Mouse (Mus musculus): ENCODE measurements around the gene Fgf13. TPM values are rescaled to one million over a fixed set of nuclear protein-coding genes. Genes with fewer than 3 reads are reported as not detected.
A peak's percentile ranks its signal among the peaks of the same experiment; 100 is the strongest.

Gene Fgf13
- total RNA-seq (2021) = 100 to 1,000 TPM; 163 to 167 TPM

GRCm38 (mm10) chrX:59567695-59568431 lies at the start of gene Fgf13:
Gene Fgf13 (minus strand): TSS chrX:59568071.
- intact Hi-C loops (cut with DNase I) = loop anchor here (5.0 kb wide), 2 partner anchors 386 to 834 kb away; no protein-coding TSS in a partner anchor
- peak; percentile 3 to 31 for DNase-seq (ENCODE audit: low spot score in 2 of 2)

- intact Hi-C loops (cut with DNase I) = loop anchor here (10.0 kb wide), 1 partner anchor 412 kb away; no protein-coding TSS in a partner anchor
- no peak for DNase-seq (ENCODE audit: low spot score in 2 of 2)
These were observed 38.7 kb upstream of the Fgf13 start for GRCm38 (mm10) chrX:59606535-59606934.

GRCm38 (mm10) chrX:59589050-59589449 lies 21.2 kb upstream of the Fgf13 start:
- intact Hi-C loops (cut with DNase I) = no loop called here
- no peak for DNase-seq (ENCODE audit: low spot score in 2 of 2)

- intact Hi-C loops (cut with DNase I) = no loop called here
- DNase-seq (ENCODE audit: low spot score in 2 of 2) = no peak
These were observed 17.8 kb upstream of the Fgf13 start for GRCm38 (mm10) chrX:59585508-59586186.

- intact Hi-C loops (cut with DNase I) = no loop called here
These were observed 16.2 kb upstream of the Fgf13 start for GRCm38 (mm10) chrX:59584034-59584433.

GRCm38 (mm10) chrX:59566826-59567694 lies 811 bp downstream of the Fgf13 start:
- intact Hi-C loops (cut with DNase I) = loop anchor here (5.0 kb wide), 2 partner anchors 385 to 835 kb away; no protein-coding TSS in a partner anchor
- peak; percentile 9 to 30 for DNase-seq (ENCODE audit: low spot score in 2 of 2)

More at GRCm38 (mm10) chrX:59584034-59584433, 16.2 kb upstream of the Fgf13 start:
- DNase-seq (ENCODE audit: low spot score in 2 of 2) = no peak

GRCm38 (mm10) chrX:59566017-59566679 lies 1.7 kb downstream of the Fgf13 start:
- intact Hi-C loops (cut with DNase I) = loop anchor here (5.0 kb wide), 2 partner anchors 384 to 836 kb away; no protein-coding TSS in a partner anchor
- peak; percentile 6 to 8 for DNase-seq (ENCODE audit: low spot score in 2 of 2)

- DNase-seq (ENCODE audit: low spot score in 2 of 2) = no peak
- intact Hi-C loops (cut with DNase I) = no loop called here
These were observed 19.9 kb downstream of the Fgf13 start for GRCm38 (mm10) chrX:59547931-59548330.

- DNase-seq (ENCODE audit: low spot score in 2 of 2) = no peak
- intact Hi-C loops (cut with DNase I) = no loop called here
These were observed 59.6 kb downstream of the Fgf13 start for GRCm38 (mm10) chrX:59508273-59508672.

- no peak for DNase-seq (ENCODE audit: low spot score in 2 of 2)
- intact Hi-C loops (cut with DNase I) = no loop called here
These were observed 74.5 kb downstream of the Fgf13 start for GRCm38 (mm10) chrX:59493388-59493787.

GRCm38 (mm10) chrX:59485426-59485825 lies 82.4 kb downstream of the Fgf13 start:
- intact Hi-C loops (cut with DNase I) = no loop called here
- no peak for DNase-seq (ENCODE audit: low spot score in 2 of 2)

- intact Hi-C loops (cut with DNase I) = no loop called here
These were observed 165.1 kb downstream of the Fgf13 start for GRCm38 (mm10) chrX:59402596-59403285.

GRCm38 (mm10) chrX:59290916-59291411 lies 276.9 kb downstream of the Fgf13 start:
- no peak for DNase-seq (ENCODE audit: low spot score in 2 of 2)
- intact Hi-C loops (cut with DNase I) = no loop called here

More at GRCm38 (mm10) chrX:59402596-59403285, 165.1 kb downstream of the Fgf13 start:
- peak in 1 of 2 experiments; percentile 8 for DNase-seq (ENCODE audit: low spot score in 2 of 2)

GRCm38 (mm10) chrX:59251576-59251975 lies 316.3 kb downstream of the Fgf13 start:
- intact Hi-C loops (cut with DNase I) = no loop called here

GRCm38 (mm10) chrX:59243752-59244151 lies 324.1 kb downstream of the Fgf13 start:
- intact Hi-C loops (cut with DNase I) = no loop called here
- peak in 1 of 2 experiments; percentile 15 for DNase-seq (ENCODE audit: low spot score in 2 of 2)

More at GRCm38 (mm10) chrX:59251576-59251975, 316.3 kb downstream of the Fgf13 start:
- peak in 1 of 2 experiments; percentile 43 for DNase-seq (ENCODE audit: low spot score in 2 of 2)

GRCm38 (mm10) chrX:59243176-59243575 lies 324.7 kb downstream of the Fgf13 start:
- intact Hi-C loops (cut with DNase I) = no loop called here
- no peak for DNase-seq (ENCODE audit: low spot score in 2 of 2)

- DNase-seq (ENCODE audit: low spot score in 2 of 2) = peak in 1 of 2 experiments; percentile 4
- intact Hi-C loops (cut with DNase I) = no loop called here
These were observed 326.5 kb downstream of the Fgf13 start for GRCm38 (mm10) chrX:59241460-59241747.

GRCm38 (mm10) chrX:59240683-59241459 lies 327.0 kb downstream of the Fgf13 start:
- DNase-seq (ENCODE audit: low spot score in 2 of 2) = no peak
- intact Hi-C loops (cut with DNase I) = no loop called here
